Mouse (Mus musculus) MEL (cell line): ENCODE data around the gene Saa3.

Experiments
- CTCF ChIP-seq, 3 experiments: IDR thresholded peaks in 2 of 3; conservative IDR thresholded peaks in 1 of 3; 2 replicates each; pipeline ENCODE4 v1.5.1; 2011 to 2012; ENCODE audit warnings: low read length in 3 of 3, low read depth in 2 of 3, mild to moderate bottlenecking in 2 of 3, improper control_type of control experiment in 1 of 3, inconsistent platforms in 1 of 3, mixed read lengths in 1 of 3, moderate library complexity in 1 of 3; ENCODE audit not compliant: control insufficient read depth in 1 of 3, insufficient read depth in 1 of 3, poor library complexity in 1 of 3, severe bottlenecking in 1 of 3
- EP300 ChIP-seq, 2 experiments: IDR thresholded peaks; 2 replicates each; pipeline ENCODE4 v1.6.1; 2011; ENCODE audit warnings: improper control_type of control experiment in 2 of 2, low read length in 2 of 2, low read depth in 1 of 2, mild to moderate bottlenecking in 1 of 2
- KAT2A ChIP-seq: conservative IDR thresholded peaks from 2 replicates; pipeline ENCODE4 v1.6.1; 2012; ENCODE audit warnings: low read depth, low read length, improper control_type of control experiment, inconsistent platforms
- POLR2A ChIP-seq, 2 experiments: IDR thresholded peaks; 2 replicates each; pipeline ENCODE4 v1.6.1; 2011 to 2012; ENCODE audit warnings: low read length in 2 of 2, mild to moderate bottlenecking in 2 of 2, control low read depth in 1 of 2, improper control_type of control experiment in 1 of 2, low read depth in 1 of 2, moderate library complexity in 1 of 2; ENCODE audit not compliant: control insufficient read depth in 1 of 2, insufficient read depth in 1 of 2, poor library complexity in 1 of 2
- RCOR1 ChIP-seq: IDR thresholded peaks from 2 replicates; pipeline ENCODE4 v1.6.1; 2012; ENCODE audit warnings: low read depth, mild to moderate bottlenecking, inconsistent platforms, low read length, improper control_type of control experiment
- TAL1 ChIP-seq: IDR thresholded peaks from 2 replicates; pipeline ENCODE4 v1.6.1; 2012; ENCODE audit warnings: mild to moderate bottlenecking, inconsistent platforms, low read length, moderate library complexity, mixed read lengths
- UBTF ChIP-seq: IDR thresholded peaks from 2 replicates; pipeline ENCODE4 v1.6.1; 2012; ENCODE audit warnings: low read depth, mild to moderate bottlenecking, inconsistent platforms, low read length, improper control_type of control experiment, moderate library complexity, borderline replicate concordance; ENCODE audit not compliant: insufficient read depth

- TF ChIP-seq CTCF (IDR thresholded peaks at IDR 0.05 in 2 of 3, conservative IDR thresholded peaks at IDR 0.05 in 1 of 3; ENCODE audit: control insufficient read depth in 1 of 3, insufficient read depth in 1 of 3, low read depth in 2 of 3, low read length in 3 of 3, poor library complexity in 1 of 3, severe bottlenecking in 1 of 3) = no peak
- no peak for TF ChIP-seq RCOR1
- TF ChIP-seq TAL1 = no peak
- TF ChIP-seq UBTF = no peak
- TF ChIP-seq POLR2A (IDR thresholded peaks at IDR 0.05; ENCODE audit: control insufficient read depth in 1 of 2, insufficient read depth in 1 of 2, low read depth in 1 of 2, low read length in 2 of 2, poor library complexity in 1 of 2) = no peak
- no peak for TF ChIP-seq EP300 (IDR thresholded peaks at IDR 0.05; ENCODE audit: low read depth in 1 of 2, low read length in 2 of 2)
- no peak for TF ChIP-seq KAT2A
These were observed 12.1 kb upstream of the Saa3 start for GRCm38 (mm10) chr7:46727584-46727983.
